Mouse (Mus musculus): ENCODE data around the gene Maml3. TPM values are rescaled to one million over a fixed set of nuclear protein-coding genes. Genes with fewer than 3 reads are reported as not detected.
A peak's percentile ranks its signal among the peaks of the same experiment; 100 is the strongest.

Maml3 gene
- polyA plus RNA-seq, 1 experiment from 2014 or later = 8.6 TPM

- no peaks in the 10 kb centered on the region for H3K27me3 ChIP-seq
- H3K9me3 ChIP-seq = no peaks in the 10 kb centered on the region
- H3K36me3 ChIP-seq = no peaks in the 10 kb centered on the region
- 84% methylated on average over 10 of the region's 10 CpGs for WGBS
- H3K4me1 ChIP-seq (replicated peaks) = peaks cover 35% of the 10 kb centered on the region
- no peak overlapping the region for H3K4me2 ChIP-seq (replicated peaks)
- H3K4me3 ChIP-seq (replicated peaks) = no peak overlapping the region
- H3K9ac ChIP-seq (replicated peaks) = no peak overlapping the region
- H3K27ac ChIP-seq = no peak overlapping the region
- ATAC-seq = no peak
Observed at GRCm38 (mm10) chr3:51821551-51821950, 283.3 kb downstream of the Maml3 start.

DNA sequence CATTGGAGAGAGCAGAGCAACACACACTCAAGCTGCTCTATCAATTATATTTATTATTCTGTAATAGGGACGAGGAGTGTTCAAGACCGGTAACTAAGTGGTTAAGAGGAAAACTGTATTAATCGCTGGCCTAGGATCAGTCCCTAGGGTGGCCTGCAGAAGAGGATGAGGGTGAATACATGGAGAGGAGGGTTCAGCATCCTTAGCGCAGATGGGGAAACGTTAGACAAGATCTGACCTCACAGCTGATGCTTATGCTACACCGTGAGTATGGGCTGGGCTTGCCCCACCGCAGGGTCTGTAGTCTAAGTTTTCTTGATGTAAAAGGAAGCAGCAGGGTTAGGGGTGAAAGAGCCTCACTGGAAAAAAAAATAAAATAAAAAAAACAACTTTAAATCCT lies 285.8 kb downstream of the Maml3 start:
- H3K4me3 ChIP-seq (replicated peaks) = no peak overlapping the region
- H3K9ac ChIP-seq (replicated peaks) = peak overlapping the region; percentile 17; the same call in 1 of the 2 replicates
- 43% methylated on average over 7 of the region's 7 CpGs for WGBS
- H3K36me3 ChIP-seq = no peaks in the 10 kb centered on the region
- H3K27me3 ChIP-seq = no peaks in the 10 kb centered on the region
- ATAC-seq = 0 out of 2 replicates have a peak, but pooled peaks have one; percentile 31
- H3K27ac ChIP-seq = peak overlapping the region; percentile 49
- H3K4me2 ChIP-seq (replicated peaks) = no peak overlapping the region; the same call in 1 of the 2 replicates
- peaks cover 34% of the 10 kb centered on the region for H3K4me1 ChIP-seq (replicated peaks)
- H3K9me3 ChIP-seq = no peaks in the 10 kb centered on the region

GRCm38 (mm10) chr3:51817919-51818318 lies 287.0 kb downstream of the Maml3 start:
- no peaks in the 10 kb centered on the region for H3K27me3 ChIP-seq
- WGBS = 10% methylated on average over 15 of the region's 15 CpGs
- peaks cover 34% of the 10 kb centered on the region for H3K4me1 ChIP-seq (replicated peaks)
- peak overlapping the region; percentile 37 for H3K4me2 ChIP-seq (replicated peaks)
- no peak overlapping the region for H3K4me3 ChIP-seq (replicated peaks)
- H3K9ac ChIP-seq (replicated peaks) = no peak overlapping the region; the same call in 1 of the 2 replicates
- H3K36me3 ChIP-seq = no peaks in the 10 kb centered on the region
- no peaks in the 10 kb centered on the region for H3K9me3 ChIP-seq
- H3K27ac ChIP-seq = peak overlapping the region; percentile 74
- no peak; the same call in 1 of the 2 replicates for ATAC-seq

DNA sequence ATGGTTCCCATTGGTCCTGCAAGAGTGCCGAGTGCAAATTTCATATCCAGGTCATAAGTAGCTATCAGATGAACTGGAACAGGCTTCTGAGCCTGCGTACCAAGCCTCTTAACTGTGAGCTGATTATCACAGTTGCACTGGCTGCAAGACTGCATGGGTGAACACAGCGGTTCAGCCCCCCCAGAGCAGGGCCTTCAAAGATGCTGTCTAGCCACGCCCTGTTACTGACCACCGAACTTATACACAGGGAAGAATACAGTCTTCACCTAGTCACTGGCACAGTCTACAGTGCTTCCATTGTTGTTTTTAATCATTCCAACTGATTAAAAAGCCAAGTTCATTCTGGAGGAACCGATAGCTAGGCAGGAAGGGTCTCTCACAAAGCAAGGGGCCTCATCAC lies 287.5 kb downstream of the Maml3 start:
- WGBS = 40% methylated on average over 6 of the region's 6 CpGs
- Histone ChIP-seq H3K36me3 (no peaks in the 10 kb centered on the region), H3K27ac (peak overlapping the region; percentile 74), H3K9me3 (no peaks in the 10 kb centered on the region), H3K4me3 (replicated peaks) (no peak overlapping the region), H3K4me2 (replicated peaks) (peak overlapping the region; percentile 37), H3K9ac (replicated peaks) (peak overlapping the region; percentile 5; the same call in 1 of the 2 replicates), H3K4me1 (replicated peaks) (peaks cover 34% of the 10 kb centered on the region), H3K27me3 (no peaks in the 10 kb centered on the region)
- peak; percentile 70 for ATAC-seq

DNA sequence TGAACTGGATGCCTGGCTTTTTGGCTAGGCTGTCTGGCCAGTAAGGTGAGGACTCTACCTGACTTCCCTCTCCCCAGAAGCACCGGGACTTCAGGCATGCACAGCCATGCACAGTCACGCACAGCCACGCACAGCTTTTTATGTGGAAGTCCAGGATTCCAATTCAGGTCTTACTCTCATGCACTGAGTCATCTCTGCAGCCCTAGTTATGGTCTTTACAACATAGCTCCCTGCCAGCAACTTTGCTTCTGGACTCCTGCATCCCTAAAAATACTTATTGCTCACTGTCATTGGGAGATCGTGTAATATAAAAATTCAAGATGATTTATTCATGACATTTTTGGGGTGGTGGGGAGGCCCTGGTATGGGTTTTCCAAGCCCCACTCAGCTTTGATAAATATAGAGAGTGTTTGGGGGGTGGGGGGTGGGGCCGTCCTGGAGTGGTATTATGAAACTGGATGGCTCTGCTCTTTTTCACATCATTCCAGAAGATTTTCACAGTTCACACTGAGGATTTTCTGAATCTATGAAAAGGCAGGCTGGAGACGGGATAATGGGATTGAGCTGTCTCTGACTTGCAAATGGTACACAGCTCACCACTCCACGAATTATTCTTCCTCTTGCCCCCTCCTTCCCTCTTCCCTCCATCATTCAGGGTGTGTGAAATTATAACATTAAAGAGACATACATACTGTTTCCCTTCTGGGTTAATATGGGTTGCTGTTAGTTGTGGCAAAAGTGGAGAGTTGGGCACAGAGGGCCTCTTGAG lies 288.2 kb downstream of the Maml3 start:
- Histone ChIP-seq H3K4me2 (replicated peaks) (no peak overlapping the region), H3K9ac (replicated peaks) (peak overlapping the region; percentile 5; the same call in 1 of the 2 replicates), H3K36me3 (no peaks in the 10 kb centered on the region), H3K4me1 (replicated peaks) (peaks cover 34% of the 10 kb centered on the region), H3K27ac (peak overlapping the region; percentile 74), H3K9me3 (no peaks in the 10 kb centered on the region), H3K27me3 (no peaks in the 10 kb centered on the region), H3K4me3 (replicated peaks) (no peak overlapping the region)
- peak; percentile 37 for ATAC-seq
- WGBS = 57% methylated on average over 7 of the region's 7 CpGs

DNA sequence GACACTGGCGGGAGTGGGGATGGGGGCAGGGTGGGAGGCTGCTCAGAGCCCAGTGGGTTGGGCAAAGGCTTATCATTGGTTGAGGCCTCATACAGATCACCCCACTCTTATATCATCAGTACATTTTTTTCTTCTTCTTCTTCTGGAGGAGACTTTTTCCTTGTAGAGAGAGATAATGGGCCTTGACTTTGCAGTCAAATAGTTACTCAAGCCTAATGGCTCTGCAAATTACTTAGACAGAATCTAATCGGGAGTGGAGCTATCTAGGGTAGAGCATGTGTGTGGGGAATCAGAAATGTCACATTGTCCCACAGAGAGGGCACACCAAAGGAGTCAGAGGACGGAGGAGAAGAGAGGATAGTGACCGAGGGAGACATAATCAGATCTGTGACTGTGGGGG lies 290.8 kb downstream of the Maml3 start:
- no peak for ATAC-seq
- Histone ChIP-seq H3K9me3 (no peaks in the 10 kb centered on the region), H3K4me2 (replicated peaks) (no peak overlapping the region), H3K9ac (replicated peaks) (no peak overlapping the region), H3K4me3 (replicated peaks) (no peak overlapping the region), H3K4me1 (replicated peaks) (peaks cover 46% of the 10 kb centered on the region), H3K27ac (no peak overlapping the region), H3K36me3 (no peaks in the 10 kb centered on the region), H3K27me3 (no peaks in the 10 kb centered on the region)
- 86% methylated on average over 4 of the region's 4 CpGs for WGBS

GRCm38 (mm10) chr3:51813186-51813585 lies 291.7 kb downstream of the Maml3 start:
- Histone ChIP-seq H3K4me3 (replicated peaks) (no peak overlapping the region), H3K36me3 (no peaks in the 10 kb centered on the region), H3K9ac (replicated peaks) (no peak overlapping the region), H3K27ac (no peak overlapping the region), H3K4me2 (replicated peaks) (no peak overlapping the region), H3K9me3 (no peaks in the 10 kb centered on the region), H3K27me3 (no peaks in the 10 kb centered on the region), H3K4me1 (replicated peaks) (peaks cover 47% of the 10 kb centered on the region)
- WGBS = 96% methylated on average over 5 of the region's 5 CpGs
- ATAC-seq = no peak

GRCm38 (mm10) chr3:51810731-51811130 lies 294.1 kb downstream of the Maml3 start:
- H3K4me2 ChIP-seq (replicated peaks) = no peak overlapping the region
- peaks cover 44% of the 10 kb centered on the region for H3K4me1 ChIP-seq (replicated peaks)
- no peaks in the 10 kb centered on the region for H3K36me3 ChIP-seq
- H3K27me3 ChIP-seq = no peaks in the 10 kb centered on the region
- H3K9ac ChIP-seq (replicated peaks) = 0 out of 2 replicates have a peak overlapping the region, but pooled peaks have one; percentile 11
- H3K9me3 ChIP-seq = no peaks in the 10 kb centered on the region
- H3K4me3 ChIP-seq (replicated peaks) = no peak overlapping the region
- peak overlapping the region; percentile 55; the same call in 1 of the 2 replicates for H3K27ac ChIP-seq
- 61% methylated on average over 7 of the region's 7 CpGs for WGBS
- no peak for ATAC-seq

DNA sequence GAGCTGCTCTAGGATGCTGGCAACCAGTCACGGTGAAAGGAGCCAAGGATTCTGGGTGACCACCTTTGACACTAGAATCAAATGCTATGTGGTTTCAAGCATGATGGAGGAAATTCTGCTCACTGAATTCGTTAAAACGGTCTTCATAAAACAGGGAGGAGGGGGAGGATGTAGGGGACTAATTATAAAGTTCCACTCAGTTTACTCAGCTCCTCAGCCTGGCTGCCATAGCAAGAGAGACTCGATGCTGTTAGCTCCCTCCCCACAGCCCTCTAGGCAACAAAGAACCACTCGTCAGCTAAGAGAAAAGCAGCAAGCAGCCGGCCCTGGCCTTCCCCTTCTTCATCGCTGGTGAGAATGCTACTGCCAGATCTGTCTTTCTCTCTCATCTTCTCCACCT lies 295.1 kb downstream of the Maml3 start:
- Histone ChIP-seq H3K27me3 (no peaks in the 10 kb centered on the region), H3K27ac (peak overlapping the region; percentile 55), H3K9ac (replicated peaks) (no peak overlapping the region), H3K9me3 (no peaks in the 10 kb centered on the region), H3K4me1 (replicated peaks) (peaks cover 53% of the 10 kb centered on the region), H3K4me2 (replicated peaks) (no peak overlapping the region), H3K4me3 (replicated peaks) (no peak overlapping the region), H3K36me3 (no peaks in the 10 kb centered on the region)
- 38% methylated on average over 7 of the region's 7 CpGs for WGBS
- no peak for ATAC-seq

- 65% methylated on average over 16 of the region's 16 CpGs for WGBS
- H3K4me3 ChIP-seq (replicated peaks) = no peak overlapping the region
- no peak overlapping the region for H3K9ac ChIP-seq (replicated peaks)
- no peaks in the 10 kb centered on the region for H3K27me3 ChIP-seq
- H3K4me1 ChIP-seq (replicated peaks) = peaks cover 68% of the 10 kb centered on the region
- peak overlapping the region; percentile 75 for H3K27ac ChIP-seq
- H3K36me3 ChIP-seq = no peaks in the 10 kb centered on the region
- H3K4me2 ChIP-seq (replicated peaks) = no peak overlapping the region
- no peak for ATAC-seq
- no peaks in the 10 kb centered on the region for H3K9me3 ChIP-seq
Observed at GRCm38 (mm10) chr3:51807981-51808870, 296.6 kb downstream of the Maml3 start.

GRCm38 (mm10) chr3:51805488-51806318 lies 299.2 kb downstream of the Maml3 start:
- Histone ChIP-seq H3K27me3 (no peaks in the 10 kb centered on the region), H3K27ac (peak overlapping the region; percentile 63), H3K36me3 (no peaks in the 10 kb centered on the region), H3K4me2 (replicated peaks) (no peak overlapping the region), H3K9me3 (no peaks in the 10 kb centered on the region), H3K4me1 (replicated peaks) (peaks cover 72% of the 10 kb centered on the region), H3K4me3 (replicated peaks) (no peak overlapping the region), H3K9ac (replicated peaks) (no peak overlapping the region; the same call in 1 of the 2 replicates)
- peak; percentile 87 for ATAC-seq
- 13% methylated on average over 13 of the region's 13 CpGs for WGBS

All from midbrain, embryonic 13.5 days (tissue).